Comparison of ENCODE assay signal across 10 mouse cellular contexts in the genomic region with DNA sequence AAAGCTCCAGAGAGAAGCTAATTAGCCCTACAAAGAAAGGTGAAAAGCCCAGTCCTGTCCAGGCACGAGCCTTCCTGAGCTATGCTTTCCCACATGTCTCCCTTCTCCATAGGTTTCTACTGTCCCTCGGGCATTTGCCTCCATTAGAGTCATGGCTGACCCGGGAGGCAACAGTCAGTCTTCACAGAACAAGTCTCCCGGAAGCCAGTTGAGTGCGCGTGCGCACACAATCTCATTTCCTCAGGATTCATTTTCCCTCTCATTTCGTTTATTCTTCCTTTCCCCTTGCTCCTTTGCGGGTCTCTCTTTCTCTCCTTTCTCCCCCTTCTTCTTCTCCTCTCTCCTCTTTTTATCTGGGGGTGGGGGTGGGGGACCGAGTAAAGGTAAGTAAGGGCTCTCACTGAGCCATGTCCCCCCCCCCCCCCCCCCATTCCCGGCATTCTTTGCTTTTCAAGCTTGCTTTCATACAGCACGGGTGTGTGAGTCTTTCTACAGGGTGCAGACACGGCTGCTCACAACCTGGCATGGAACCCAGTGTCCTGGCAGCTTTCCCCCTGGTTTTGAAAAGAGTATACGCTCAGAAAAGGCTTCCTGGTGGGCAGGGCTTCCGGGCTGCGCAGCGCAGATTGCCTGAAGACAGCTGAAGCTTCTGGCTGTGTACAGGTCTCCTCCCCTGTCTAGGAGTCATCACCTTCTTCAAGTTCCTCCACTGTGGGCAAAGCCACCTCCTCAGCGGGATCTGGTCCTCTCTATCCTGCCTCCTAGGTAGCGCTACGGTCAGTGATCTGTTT.
A peak's percentile ranks its signal among the peaks of the same experiment; 100 is the strongest.
DNase-seq lines count a peak whose midpoint lies in the region; ATAC-seq and TF ChIP-seq lines count a peak whose summit lies in the region.
"Had no signal": no experiment of that assay in that cellular context is flagged by ENCODE, and none has a peak within 500 bp of the region (broad histone marks: within the 10 kb centered on the region; RNA-seq: fewer than 3 reads in every experiment).

No protein-coding gene starts in this region.

- H3K9me3 ChIP-seq in heart, embryonic 10.5 days, result no peaks in the 10 kb centered on the region
- H3K9me3 ChIP-seq: midbrain, embryonic 12.5 days had no signal

- H3K27me3 ChIP-seq in heart, embryonic 10.5 days (ENCODE audit: insufficient read depth, poor library complexity, severe bottlenecking), result no peaks in the 10 kb centered on the region
- H3K27me3 ChIP-seq: midbrain, embryonic 12.5 days had no signal

- peaks cover 29% of the 10 kb centered on the region for H3K4me1 ChIP-seq in heart, embryonic 10.5 days
- H3K4me1 ChIP-seq: midbrain, embryonic 12.5 days had no signal

- TF ChIP-seq CTCF in left cerebral cortex, adult 2 months (IDR thresholded peaks at IDR 0.05), result no peak

- no peak for ATAC-seq in erythroid progenitor cell, adult 5-6 weeks (replicated peaks; ENCODE audit: low FRiP score, poor library complexity, severe bottlenecking)

- H3K36me3 ChIP-seq in heart, embryonic 10.5 days, result no peaks in the 10 kb centered on the region
- H3K36me3 ChIP-seq: midbrain, embryonic 12.5 days had no signal

- intact Hi-C loops in left cerebral cortex, adult 2 months (cut with DNase I), result no loop called here

- no peak overlapping the region for H3K4me3 ChIP-seq in heart, embryonic 10.5 days
- H3K4me3 ChIP-seq in left cerebral cortex, adult 2 months, result peak overlapping the region; percentile 24
- H3K4me3 ChIP-seq: midbrain, embryonic 12.5 days had no signal

- H3K27ac ChIP-seq in heart, embryonic 10.5 days, result no peak overlapping the region
- no peak overlapping the region for H3K27ac ChIP-seq in left cerebral cortex, adult 2 months
- H3K27ac ChIP-seq: kidney, postnatal 0 days; midbrain, embryonic 12.5 days had no signal

- DNase-seq in heart, postnatal 4 days, result peak; percentile 59
- DNase-seq in heart, embryonic 10.5 days (ENCODE audit: low spot score), result no peak
- peak; percentile 36 for DNase-seq in Muller cell, postnatal 12 days (ENCODE audit: inconsistent ontology term)
- peak; percentile 88 to 89 for DNase-seq in cerebellum, postnatal 14 days
- DNase-seq in left cerebral cortex, adult 2 months (ENCODE audit: extremely low spot score in 1 of 2, low spot score in 2 of 2), result peak; percentile 40 to 62
- DNase-seq in B cell, adult 2 months, result no peak
- DNase-seq in kidney, adult 9 months, result no peak

- WGBS in heart, embryonic 10.5 days, result 81% methylated on average over 20 of the region's 20 CpGs

Comparison
In these comparisons a context has a peak if more than half of its experiments do, and no peak if none do; other contexts are left out.
1. DNase-seq: peak in heart, postnatal 4 days (single experiment), Muller cell, postnatal 12 days (single experiment), cerebellum, postnatal 14 days (2 of 2) and left cerebral cortex, adult 2 months (2 of 2); none in heart, embryonic 10.5 days (single experiment), B cell, adult 2 months (0 of 2) and kidney, adult 9 months (single experiment).